Mouse (Mus musculus) heart, embryonic 13.5 days (tissue): ENCODE measurements around the gene Sptssb. TPM values are rescaled to one million over a fixed set of nuclear protein-coding genes. Genes with fewer than 3 reads are reported as not detected.
A peak's percentile ranks its signal among the peaks of the same experiment; 100 is the strongest.

Experiments
- ATAC-seq: fragments of 200-750 bp; cut with Nextera tagmentation; 2 replicates; pipeline ENCODE4 v1.8.0; 2017; ENCODE audit warnings: moderate TSS enrichment; ENCODE audit not compliant: insufficient number of reproducible peaks, low FRiP score, low TSS enrichment; ENCODE audit errors: extremely low read depth
- H3K27ac ChIP-seq: fragments of 300-500 bp; sonication (generic); replicated peaks from 2 replicates; pipeline ENCODE4 v1.5.1; 2015; ENCODE audit warnings: moderate library complexity, mild to moderate bottlenecking, inconsistent platforms
- H3K27me3 ChIP-seq: fragments of 300-500 bp; sonication (generic); replicated peaks from 2 replicates; pipeline ENCODE4 v1.6.1; 2015; ENCODE audit warnings: mild to moderate bottlenecking, inconsistent platforms
- H3K36me3 ChIP-seq: fragments of 300-500 bp; sonication (generic); 2 replicates; pipeline ENCODE4 v1.6.1; 2015; ENCODE audit warnings: mild to moderate bottlenecking, inconsistent platforms
- H3K4me1 ChIP-seq: fragments of 300-500 bp; sonication (generic); 2 replicates; pipeline ENCODE4 v1.6.1; 2015; ENCODE audit warnings: inconsistent platforms
- H3K4me2 ChIP-seq: fragments of 300-500 bp; sonication (generic); 2 replicates; pipeline ENCODE4 v1.6.1; 2015; ENCODE audit warnings: inconsistent platforms, mild to moderate bottlenecking, moderate library complexity
- H3K4me3 ChIP-seq: fragments of 300-500 bp; sonication (generic); 2 replicates; pipeline ENCODE4 v1.5.1; 2015; ENCODE audit warnings: moderate library complexity, mild to moderate bottlenecking, inconsistent platforms
- H3K9ac ChIP-seq: fragments of 300-500 bp; sonication (generic); 2 replicates; pipeline ENCODE4 v1.6.1; 2015; ENCODE audit warnings: inconsistent platforms, mild to moderate bottlenecking, moderate library complexity
- H3K9me3 ChIP-seq: fragments of 300-500 bp; sonication (generic); 2 replicates; pipeline ENCODE4 v1.6.1; 2016; ENCODE audit warnings: inconsistent platforms
- WGBS: fragments of 180-500 bp; shearing (Covaris S2); methylation state at CpG from one replicate; pipeline ENCODE4 v1.1.7; 2015; ENCODE audit warnings: mixed read lengths; 5-methylcytosine and 5-hydroxymethylcytosine counted together
- polyA plus RNA-seq: library from polyadenylated mRNA; unstranded; fragments of >200 nt; fragmentation: Nextera tagmentation; extraction: Ambion mirVana; gene quantifications from 2 replicates; pipeline ENCODE4 v1.2.1, GENCODE M21; 2015

Sptssb gene
- polyA plus RNA-seq, 1 experiment from 2014 or later, result 1.0 TPM

GRCm38 (mm10) chr3:69883710-69884109 lies 24.0 kb upstream of the Sptssb start:
- H3K4me1 ChIP-seq, result no peaks in the 10 kb centered on the region
- no peaks in the 10 kb centered on the region for H3K36me3 ChIP-seq
- WGBS, result 62% methylated on average over 1 of the region's 1 CpGs
- no peak for ATAC-seq
- no peak overlapping the region for H3K27ac ChIP-seq
- H3K9ac ChIP-seq, result no peak overlapping the region
- no peak overlapping the region for H3K4me3 ChIP-seq
- no peak overlapping the region for H3K4me2 ChIP-seq
- H3K27me3 ChIP-seq, result no peaks in the 10 kb centered on the region
- no peaks in the 10 kb centered on the region for H3K9me3 ChIP-seq

GRCm38 (mm10) chr3:69877538-69877937 lies 17.8 kb upstream of the Sptssb start:
- Histone ChIP-seq H3K4me3 (no peak overlapping the region), H3K36me3 (no peaks in the 10 kb centered on the region), H3K4me1 (no peaks in the 10 kb centered on the region), H3K27ac (no peak overlapping the region), H3K9me3 (no peaks in the 10 kb centered on the region), H3K9ac (no peak overlapping the region), H3K27me3 (no peaks in the 10 kb centered on the region), H3K4me2 (no peak overlapping the region)
- WGBS, result 72% methylated on average over 2 of the region's 2 CpGs
- no peak for ATAC-seq

- no peaks in the 10 kb centered on the region for H3K4me1 ChIP-seq
- no peak overlapping the region for H3K9ac ChIP-seq
- WGBS, result 71% methylated on average over 3 of the region's 3 CpGs
- no peaks in the 10 kb centered on the region for H3K36me3 ChIP-seq
- H3K27ac ChIP-seq, result no peak overlapping the region
- H3K4me2 ChIP-seq, result no peak overlapping the region
- no peaks in the 10 kb centered on the region; the same call in 1 of the 2 replicates for H3K27me3 ChIP-seq
- no peaks in the 10 kb centered on the region for H3K9me3 ChIP-seq
- no peak overlapping the region for H3K4me3 ChIP-seq
- ATAC-seq, result no peak
Observed at GRCm38 (mm10) chr3:69874721-69875120, 15.0 kb upstream of the Sptssb start.

- ATAC-seq, result no peak
- Histone ChIP-seq H3K27me3 (no peaks in the 10 kb centered on the region; the same call in 1 of the 2 replicates), H3K4me3 (no peak overlapping the region), H3K4me2 (no peak overlapping the region), H3K36me3 (no peaks in the 10 kb centered on the region), H3K4me1 (no peaks in the 10 kb centered on the region), H3K9ac (no peak overlapping the region), H3K27ac (no peak overlapping the region), H3K9me3 (no peaks in the 10 kb centered on the region)
- 80% methylated on average over 6 of the region's 6 CpGs for WGBS
Observed at GRCm38 (mm10) chr3:69872661-69873327, 13.1 kb upstream of the Sptssb start.

GRCm38 (mm10) chr3:69871174-69871573 lies 11.4 kb upstream of the Sptssb start:
- WGBS, result 79% methylated on average over 14 of the region's 14 CpGs
- no peak overlapping the region for H3K4me3 ChIP-seq
- no peak overlapping the region for H3K27ac ChIP-seq
- H3K4me1 ChIP-seq, result no peaks in the 10 kb centered on the region
- H3K9ac ChIP-seq, result no peak overlapping the region
- no peaks in the 10 kb centered on the region; the same call in 1 of the 2 replicates for H3K27me3 ChIP-seq
- H3K4me2 ChIP-seq, result no peak overlapping the region
- no peak for ATAC-seq
- H3K36me3 ChIP-seq, result no peaks in the 10 kb centered on the region
- no peaks in the 10 kb centered on the region for H3K9me3 ChIP-seq

- H3K4me1 ChIP-seq, result no peaks in the 10 kb centered on the region
- ATAC-seq, result no peak
- H3K27ac ChIP-seq, result no peak overlapping the region
- H3K4me3 ChIP-seq, result no peak overlapping the region
- H3K27me3 ChIP-seq, result no peaks in the 10 kb centered on the region; the same call in 1 of the 2 replicates
- no peaks in the 10 kb centered on the region for H3K9me3 ChIP-seq
- WGBS, result 65% methylated on average over 8 of the region's 8 CpGs
- H3K4me2 ChIP-seq, result no peak overlapping the region
- H3K36me3 ChIP-seq, result no peaks in the 10 kb centered on the region
- no peak overlapping the region for H3K9ac ChIP-seq
Observed at GRCm38 (mm10) chr3:69869702-69870101, 10.0 kb upstream of the Sptssb start.

GRCm38 (mm10) chr3:69861789-69862395 lies 2.2 kb upstream of the Sptssb start:
- Histone ChIP-seq H3K27ac (0 out of 2 replicates have a peak overlapping the region, but pooled peaks have one; percentile 15), H3K9ac (peak overlapping the region; percentile 74), H3K27me3 (peaks cover 12% of the 10 kb centered on the region), H3K9me3 (no peaks in the 10 kb centered on the region), H3K36me3 (no peaks in the 10 kb centered on the region), H3K4me2 (peak overlapping the region; percentile 92), H3K4me3 (peak overlapping the region; percentile 60), H3K4me1 (peaks cover 22% of the 10 kb centered on the region)
- 44% methylated on average over 9 of the region's 9 CpGs for WGBS
- no peak for ATAC-seq

GRCm38 (mm10) chr3:69860589-69861521 lies 1.1 kb upstream of the Sptssb start:
- H3K4me2 ChIP-seq, result peak overlapping the region; percentile 92
- H3K27me3 ChIP-seq, result peaks cover 12% of the 10 kb centered on the region
- no peaks in the 10 kb centered on the region for H3K9me3 ChIP-seq
- under 1% methylated on average over 40 of the region's 40 CpGs for WGBS
- peak overlapping the region; percentile 60 for H3K4me3 ChIP-seq
- peak overlapping the region; percentile 74 for H3K9ac ChIP-seq
- peaks cover 22% of the 10 kb centered on the region for H3K4me1 ChIP-seq
- 0 out of 2 replicates have a peak overlapping the region, but pooled peaks have one; percentile 15 for H3K27ac ChIP-seq
- no peak; the same call in 1 of the 2 replicates for ATAC-seq
- no peaks in the 10 kb centered on the region for H3K36me3 ChIP-seq

- no peak for ATAC-seq
- Histone ChIP-seq H3K4me3 (no peak overlapping the region), H3K27me3 (no peaks in the 10 kb centered on the region), H3K4me1 (no peaks in the 10 kb centered on the region), H3K36me3 (no peaks in the 10 kb centered on the region), H3K9me3 (no peaks in the 10 kb centered on the region), H3K27ac (no peak overlapping the region), H3K4me2 (no peak overlapping the region), H3K9ac (no peak overlapping the region)
- WGBS, result 73% methylated on average over 6 of the region's 6 CpGs
Observed at GRCm38 (mm10) chr3:69839485-69839884, 20.3 kb downstream of the Sptssb start.

GRCm38 (mm10) chr3:69829532-69829931 lies 30.2 kb downstream of the Sptssb start:
- H3K36me3 ChIP-seq, result no peaks in the 10 kb centered on the region
- H3K27me3 ChIP-seq, result no peaks in the 10 kb centered on the region
- ATAC-seq, result no peak
- H3K27ac ChIP-seq, result no peak overlapping the region
- no peak overlapping the region for H3K4me2 ChIP-seq
- H3K4me1 ChIP-seq, result no peaks in the 10 kb centered on the region
- 78% methylated on average over 8 of the region's 8 CpGs for WGBS
- no peak overlapping the region for H3K4me3 ChIP-seq
- no peak overlapping the region for H3K9ac ChIP-seq
- no peaks in the 10 kb centered on the region for H3K9me3 ChIP-seq

- Histone ChIP-seq H3K9me3 (no peaks in the 10 kb centered on the region), H3K4me2 (no peak overlapping the region), H3K4me3 (no peak overlapping the region), H3K36me3 (no peaks in the 10 kb centered on the region), H3K27ac (no peak overlapping the region), H3K9ac (no peak overlapping the region), H3K27me3 (no peaks in the 10 kb centered on the region), H3K4me1 (no peaks in the 10 kb centered on the region)
- ATAC-seq, result no peak
- 80% methylated on average over 1 of the region's 1 CpGs for WGBS
Observed at GRCm38 (mm10) chr3:69824536-69824935, 35.2 kb downstream of the Sptssb start.
